Mouse (Mus musculus) midbrain, embryonic 15.5 days (tissue): ENCODE measurements around the gene Polm. TPM values are rescaled to one million over a fixed set of nuclear protein-coding genes. Genes with fewer than 3 reads are reported as not detected.

Experiments
- ATAC-seq: fragments of 200-750 bp; cut with Nextera tagmentation; replicated peaks from 2 replicates; pipeline ENCODE4 v1.8.0; 2017; ENCODE audit warnings: moderate TSS enrichment
- H3K27ac ChIP-seq: fragments of 300-500 bp; sonication (generic); 2 replicates; pipeline ENCODE4 v1.5.1; 2015; ENCODE audit warnings: mild to moderate bottlenecking, inconsistent platforms
- H3K27me3 ChIP-seq: fragments of 300-500 bp; sonication (generic); replicated peaks from 2 replicates; pipeline ENCODE4 v1.6.1; 2015; ENCODE audit warnings: inconsistent platforms
- H3K36me3 ChIP-seq: fragments of 300-500 bp; sonication (generic); replicated peaks from 2 replicates; pipeline ENCODE4 v1.6.1; 2015; ENCODE audit warnings: inconsistent platforms
- H3K4me1 ChIP-seq: fragments of 300-500 bp; sonication (generic); 2 replicates; pipeline ENCODE4 v1.6.1; 2015; ENCODE audit warnings: inconsistent platforms
- H3K4me2 ChIP-seq: fragments of 300-500 bp; sonication (generic); 2 replicates; pipeline ENCODE4 v1.6.1; 2015; ENCODE audit warnings: inconsistent platforms, mild to moderate bottlenecking, moderate library complexity
- H3K4me3 ChIP-seq: fragments of 300-500 bp; sonication (generic); 2 replicates; pipeline ENCODE4 v1.5.1; 2015; ENCODE audit warnings: mild to moderate bottlenecking, inconsistent platforms
- H3K9ac ChIP-seq: fragments of 300-500 bp; sonication (generic); 2 replicates; pipeline ENCODE4 v1.6.1; 2015; ENCODE audit warnings: mild to moderate bottlenecking, inconsistent platforms
- H3K9me3 ChIP-seq: fragments of 300-500 bp; sonication (generic); 2 replicates; pipeline ENCODE4 v1.6.1; 2016; ENCODE audit warnings: inconsistent platforms
- WGBS: fragments of 180-500 bp; shearing (Covaris S2); methylation state at CpG from one replicate; pipeline ENCODE4 v1.1.7; 2015; ENCODE audit warnings: mixed read lengths; 5-methylcytosine and 5-hydroxymethylcytosine counted together
- polyA plus RNA-seq: library from polyadenylated mRNA; unstranded; fragments of >200 nt; fragmentation: Nextera tagmentation; extraction: Ambion mirVana; gene quantifications from 2 replicates; pipeline ENCODE4 v1.2.1, GENCODE M21; 2015

The Polm gene
- polyA plus RNA-seq, 1 experiment from 2014 or later: 8.4 TPM

DNA sequence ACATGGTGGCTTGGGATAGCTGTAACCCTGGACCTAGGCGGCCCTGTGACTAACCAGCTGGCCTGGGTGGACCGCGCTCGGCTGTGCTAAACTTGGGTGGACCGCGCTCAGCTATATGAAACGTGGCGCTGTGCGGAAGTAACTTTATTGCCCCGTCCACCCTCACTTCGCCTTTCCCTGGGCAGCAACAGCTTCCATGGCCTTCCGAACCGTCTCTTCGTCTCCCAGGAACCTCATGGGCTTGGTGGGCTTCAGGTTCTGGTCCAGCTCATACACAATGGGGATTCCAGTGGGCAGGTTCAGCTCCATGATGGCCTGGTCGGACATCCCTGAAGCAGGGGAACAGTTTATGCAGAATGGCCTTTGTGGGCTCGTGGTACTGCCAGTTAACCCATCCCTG is 36.3 kb downstream of the Polm start:
- ATAC-seq: no peak
- WGBS: 93% methylated on average over 16 of the region's 16 CpGs
- H3K4me2 ChIP-seq: no peak overlapping the region

GRCm38 (mm10) chr11:5799621-5800490 is 38.0 kb downstream of the Polm start:
- Histone ChIP-seq H3K27me3 (no peaks in the 10 kb centered on the region), H3K9me3 (no peaks in the 10 kb centered on the region), H3K36me3 (peaks cover 45% of the 10 kb centered on the region), H3K4me3 (no peak overlapping the region), H3K4me1 (no peaks in the 10 kb centered on the region; the same call in 1 of the 2 replicates), H3K4me2 (no peak overlapping the region), H3K9ac (no peak overlapping the region), H3K27ac (no peak overlapping the region)
- ATAC-seq: no peak
- 89% methylated on average over 17 of the region's 17 CpGs for WGBS

More for the DNA sequence above, 36.3 kb downstream of the Polm start:
- no peak overlapping the region for H3K9ac ChIP-seq
- no peaks in the 10 kb centered on the region; the same call in 1 of the 2 replicates for H3K4me1 ChIP-seq
- no peak overlapping the region for H3K4me3 ChIP-seq
- no peak overlapping the region for H3K27ac ChIP-seq
- H3K36me3 ChIP-seq: peaks cover 30% of the 10 kb centered on the region
- H3K27me3 ChIP-seq: no peaks in the 10 kb centered on the region
- H3K9me3 ChIP-seq: no peaks in the 10 kb centered on the region

- Histone ChIP-seq H3K27ac (no peak overlapping the region), H3K4me1 (no peaks in the 10 kb centered on the region), H3K9me3 (no peaks in the 10 kb centered on the region), H3K4me3 (no peak overlapping the region), H3K4me2 (no peak overlapping the region), H3K27me3 (no peaks in the 10 kb centered on the region), H3K36me3 (peaks cover 48% of the 10 kb centered on the region), H3K9ac (no peak overlapping the region)
- WGBS: 89% methylated on average over 5 of the region's 5 CpGs
- ATAC-seq: no peak
Measured at GRCm38 (mm10) chr11:5797928-5798327, 39.9 kb downstream of the Polm start.

- 64% methylated on average over 11 of the region's 11 CpGs for WGBS
- Histone ChIP-seq H3K27me3 (no peaks in the 10 kb centered on the region), H3K9ac (no peak overlapping the region), H3K36me3 (peaks cover 51% of the 10 kb centered on the region), H3K27ac (no peak overlapping the region), H3K4me3 (no peak overlapping the region), H3K4me2 (no peak overlapping the region), H3K9me3 (no peaks in the 10 kb centered on the region), H3K4me1 (no peaks in the 10 kb centered on the region)
- no peak for ATAC-seq
Measured at GRCm38 (mm10) chr11:5797371-5797770, 40.4 kb downstream of the Polm start.

DNA sequence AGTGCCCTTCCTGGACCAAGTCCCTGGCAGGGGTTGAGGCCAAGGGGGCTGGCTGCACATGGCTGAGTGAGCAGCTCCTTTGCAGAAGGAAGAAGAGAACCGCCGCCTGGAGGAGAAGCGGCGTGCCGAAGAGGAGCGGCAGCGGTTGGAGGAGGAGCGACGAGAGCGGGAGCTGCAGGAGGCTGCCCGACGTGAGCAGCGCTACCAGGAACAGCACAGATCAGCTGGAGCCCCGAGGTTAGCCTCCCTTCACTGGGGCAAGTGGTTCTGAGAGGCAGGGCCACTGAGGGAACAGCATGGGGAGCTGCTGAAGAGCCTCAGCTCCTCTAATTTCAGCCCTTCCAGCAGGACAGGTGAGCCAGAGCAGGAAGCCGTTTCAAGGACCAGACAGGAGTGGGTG is 40.9 kb downstream of the Polm start:
- Histone ChIP-seq H3K4me1 (no peaks in the 10 kb centered on the region), H3K9ac (no peak overlapping the region), H3K9me3 (no peaks in the 10 kb centered on the region), H3K27ac (no peak overlapping the region), H3K4me3 (no peak overlapping the region), H3K36me3 (peaks cover 55% of the 10 kb centered on the region), H3K27me3 (no peaks in the 10 kb centered on the region), H3K4me2 (no peak overlapping the region)
- ATAC-seq: no peak
- 78% methylated on average over 15 of the region's 15 CpGs for WGBS

- Histone ChIP-seq H3K4me3 (no peak overlapping the region), H3K27ac (no peak overlapping the region), H3K4me2 (no peak overlapping the region), H3K9me3 (no peaks in the 10 kb centered on the region), H3K4me1 (peaks cover 4% of the 10 kb centered on the region; the same call in 1 of the 2 replicates), H3K9ac (no peak overlapping the region), H3K36me3 (peaks cover 54% of the 10 kb centered on the region), H3K27me3 (no peaks in the 10 kb centered on the region)
- WGBS: 90% methylated on average over 7 of the region's 7 CpGs
- ATAC-seq: no peak; the same call in 1 of the 2 replicates
Measured at GRCm38 (mm10) chr11:5795706-5796105, 42.1 kb downstream of the Polm start.

DNA sequence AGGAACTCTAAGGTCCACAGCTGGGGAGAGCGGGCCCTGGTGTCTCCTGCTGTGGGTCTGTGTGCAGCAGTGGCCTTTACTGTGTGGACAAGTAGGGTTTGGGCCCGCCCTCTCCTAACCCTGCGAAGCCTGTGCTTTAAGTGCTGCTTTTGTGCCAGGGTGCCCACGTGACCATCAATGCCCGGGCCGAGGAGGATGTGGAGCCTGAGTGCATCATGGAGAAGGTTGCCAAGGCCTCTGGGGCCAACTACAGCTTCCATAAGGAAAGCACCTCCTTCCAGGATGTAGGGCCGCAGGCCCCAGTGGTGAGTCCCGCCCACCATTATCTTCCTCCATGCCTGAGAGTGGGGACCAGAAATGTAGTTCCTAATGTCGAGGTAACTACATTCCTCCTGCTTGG is 42.5 kb downstream of the Polm start:
- Histone ChIP-seq H3K27ac (no peak overlapping the region), H3K9me3 (no peaks in the 10 kb centered on the region)
- 91% methylated on average over 9 of the region's 9 CpGs for WGBS

DNA sequence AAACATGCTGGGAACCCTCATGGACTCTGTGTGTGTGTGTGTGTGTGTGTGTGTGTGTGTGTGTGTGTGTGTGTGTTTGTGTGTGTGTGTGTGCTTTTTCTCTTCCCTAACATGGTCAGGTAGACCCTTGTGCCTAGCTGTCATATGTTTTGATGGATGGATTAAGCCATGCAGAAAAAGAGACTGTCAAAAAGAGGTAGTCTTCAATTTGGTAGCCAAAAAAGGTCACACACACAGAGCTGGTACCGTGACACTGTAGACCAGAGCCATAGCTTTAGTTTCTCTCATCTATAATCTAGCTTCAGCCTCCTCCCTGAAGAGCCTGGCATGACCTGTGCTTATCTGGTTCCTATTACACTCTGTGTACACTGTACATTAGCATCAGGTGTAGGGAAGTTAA is 47.4 kb downstream of the Polm start:
- Histone ChIP-seq H3K9me3 (no peaks in the 10 kb centered on the region), H3K4me1 (peaks cover 30% of the 10 kb centered on the region), H3K9ac (no peak overlapping the region), H3K36me3 (peaks cover 22% of the 10 kb centered on the region; the same call in 1 of the 2 replicates), H3K4me3 (no peak overlapping the region), H3K4me2 (no peak overlapping the region), H3K27me3 (no peaks in the 10 kb centered on the region), H3K27ac (no peak overlapping the region)
- ATAC-seq: no peak
- 100% methylated on average over 1 of the region's 1 CpGs for WGBS

More for the DNA sequence above, 42.5 kb downstream of the Polm start:
- no peaks in the 10 kb centered on the region for H3K27me3 ChIP-seq
- ATAC-seq: no peak
- H3K9ac ChIP-seq: no peak overlapping the region
- H3K4me2 ChIP-seq: no peak overlapping the region
- no peak overlapping the region for H3K4me3 ChIP-seq
- H3K4me1 ChIP-seq: peaks cover 7% of the 10 kb centered on the region; the same call in 1 of the 2 replicates
- peaks cover 53% of the 10 kb centered on the region for H3K36me3 ChIP-seq

GRCm38 (mm10) chr11:5789754-5790333 is 48.0 kb downstream of the Polm start:
- peak overlapping the region; percentile 95; the same call in 1 of the 2 replicates for H3K4me3 ChIP-seq
- peaks cover 16% of the 10 kb centered on the region; the same call in 1 of the 2 replicates for H3K36me3 ChIP-seq
- H3K4me2 ChIP-seq: peak overlapping the region; percentile 83
- WGBS: 89% methylated on average over 3 of the region's 3 CpGs
- no peaks in the 10 kb centered on the region for H3K9me3 ChIP-seq
- H3K9ac ChIP-seq: no peak overlapping the region
- no peak for ATAC-seq
- H3K27me3 ChIP-seq: no peaks in the 10 kb centered on the region
- peaks cover 30% of the 10 kb centered on the region for H3K4me1 ChIP-seq
- no peak overlapping the region for H3K27ac ChIP-seq

- Histone ChIP-seq H3K4me1 (peaks cover 30% of the 10 kb centered on the region), H3K4me3 (peak overlapping the region; percentile 95), H3K27ac (peak overlapping the region; percentile 91), H3K4me2 (peak overlapping the region; percentile 83), H3K9ac (peak overlapping the region; percentile 95), H3K9me3 (no peaks in the 10 kb centered on the region), H3K36me3 (peaks cover 13% of the 10 kb centered on the region; the same call in 1 of the 2 replicates), H3K27me3 (no peaks in the 10 kb centered on the region)
- 73% methylated on average over 6 of the region's 6 CpGs for WGBS
- ATAC-seq: no peak
Measured at GRCm38 (mm10) chr11:5789071-5789753, 48.6 kb downstream of the Polm start.

GRCm38 (mm10) chr11:5788056-5789014 is 49.5 kb downstream of the Polm start, which contains the start of gene Dbnl:
TSS of gene Dbnl (plus strand) at chr11:5788488.
- Histone ChIP-seq H3K9me3 (no peaks in the 10 kb centered on the region), H3K9ac (peak within 1 kb of the TSS; percentile 95), H3K27ac (peak within 1 kb of the TSS; percentile 91), H3K4me2 (peak within 1 kb of the TSS; percentile 83), H3K4me3 (peak within 1 kb of the TSS; percentile 95), H3K36me3 (peaks cover 13% of the 10 kb centered on the region; the same call in 1 of the 2 replicates), H3K27me3 (no peaks in the 10 kb centered on the region), H3K4me1 (peaks cover 30% of the 10 kb centered on the region)
- under 1% methylated on average over 74 of the region's 74 CpGs for WGBS
- ATAC-seq: peak; percentile 98
